Mouse (Mus musculus) lung, postnatal 0 days (tissue): ENCODE measurements around the gene Rundc3b.

Experiments
- CTCF ChIP-seq: IDR thresholded peaks from 2 replicates; pipeline ENCODE4 v1.5.1; 2016; ENCODE audit warnings: antibody characterized with exemption, mild to moderate bottlenecking
- EP300 ChIP-seq: IDR thresholded peaks from 2 replicates; pipeline ENCODE4 v1.6.1; 2016; ENCODE audit warnings: antibody characterized with exemption, mild to moderate bottlenecking, control low read depth

DNA sequence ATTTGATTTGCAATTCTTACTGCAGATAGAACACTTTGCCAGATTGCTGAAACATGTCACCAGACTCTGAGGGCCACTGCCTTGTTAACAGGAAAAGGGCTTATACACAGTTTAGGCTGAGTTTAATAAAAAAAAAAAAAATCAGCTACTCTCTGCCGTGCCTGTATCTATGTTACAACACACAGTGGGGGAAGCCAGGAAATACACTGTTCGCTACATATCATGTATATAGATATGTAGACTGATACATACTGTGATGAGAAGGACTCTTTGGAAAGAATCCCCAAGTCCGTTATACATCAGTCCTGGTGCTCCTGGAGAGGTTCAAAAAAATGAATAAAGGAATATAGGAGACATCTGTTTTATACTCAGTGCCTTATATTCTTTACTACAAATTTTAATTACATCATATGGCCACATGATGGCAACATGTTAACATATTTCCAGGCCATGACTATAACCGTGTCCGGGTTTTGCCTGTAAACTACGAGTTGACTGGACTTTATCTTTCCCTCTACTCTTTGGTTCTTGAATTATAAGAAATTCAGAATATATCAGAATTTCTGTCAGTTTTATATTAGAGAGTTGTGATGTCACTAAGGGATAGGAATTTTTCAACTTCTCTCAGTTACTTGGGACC, 133.2 kb downstream of the Rundc3b start:
- TF ChIP-seq EP300, result no peak
- peak; percentile 62 for TF ChIP-seq CTCF
